Mouse (Mus musculus) forebrain, embryonic 16.5 days (tissue): ENCODE results near the gene Vmn2r99. TPM values are rescaled to one million over a fixed set of nuclear protein-coding genes. Genes with fewer than 3 reads are reported as not detected.

Experiments used
- ATAC-seq: fragments of 200-750 bp; cut with Nextera tagmentation; 2 replicates; pipeline ENCODE4 v1.8.0; 2017; ENCODE audit warnings: mild to moderate bottlenecking, moderate library complexity
- H3K27ac ChIP-seq: fragments of 300-500 bp; sonication (generic); 2 replicates; pipeline ENCODE4 v1.5.1; 2014; ENCODE audit warnings: low read length, control low read depth
- H3K27me3 ChIP-seq: fragments of 300-500 bp; sonication (generic); replicated peaks from 2 replicates; pipeline ENCODE4 v1.6.1; 2014; ENCODE audit warnings: low read length; ENCODE audit not compliant: control insufficient read depth, insufficient read depth
- H3K36me3 ChIP-seq: fragments of 300-500 bp; sonication (generic); 2 replicates; pipeline ENCODE4 v1.6.1; 2014; ENCODE audit not compliant: control insufficient read depth, insufficient read depth
- H3K4me1 ChIP-seq: fragments of 300-500 bp; sonication (generic); replicated peaks from 2 replicates; pipeline ENCODE4 v1.6.1; 2014; ENCODE audit warnings: low read length; ENCODE audit not compliant: control insufficient read depth, insufficient read depth
- H3K4me2 ChIP-seq: fragments of 300-500 bp; sonication (generic); 2 replicates; pipeline ENCODE4 v1.6.1; 2014; ENCODE audit warnings: mild to moderate bottlenecking, low read length, control low read depth
- H3K4me3 ChIP-seq: fragments of 300-500 bp; sonication (generic); replicated peaks from 2 replicates; pipeline ENCODE4 v1.5.1; 2014; ENCODE audit warnings: mild to moderate bottlenecking, low read length, control low read depth
- H3K9ac ChIP-seq: fragments of 300-500 bp; sonication (generic); replicated peaks from 2 replicates; pipeline ENCODE4 v1.6.1; 2014; ENCODE audit warnings: low read depth, low read length, control low read depth
- H3K9me3 ChIP-seq: fragments of 300-500 bp; sonication (generic); 2 replicates; pipeline ENCODE4 v1.6.1; 2016; ENCODE audit warnings: low read length; ENCODE audit not compliant: control insufficient read depth
- WGBS: fragments of 180-500 bp; shearing (Covaris S2); extraction: QIAGEN DNeasy Blood & Tissue Kit; methylation state at CpG from one replicate; pipeline ENCODE4 v1.1.7; 2014; 5-methylcytosine and 5-hydroxymethylcytosine counted together
- polyA plus RNA-seq: library from polyadenylated mRNA; unstranded; fragments of >200 nt; fragmentation: Nextera tagmentation; extraction: Ambion mirVana; gene quantifications from 2 replicates; pipeline ENCODE4 v1.2.1, GENCODE M21; 2015

Vmn2r99 gene
- not detected in 2 replicates for polyA plus RNA-seq

GRCm38 (mm10) chr17:19361649-19362048 is at the start of gene Vmn2r99:
Gene Vmn2r99 (plus strand): TSS chr17:19361949.
- H3K27ac ChIP-seq = no peak within 1 kb of the TSS
- H3K4me3 ChIP-seq = no peak within 1 kb of the TSS
- no peak for ATAC-seq

DNA sequence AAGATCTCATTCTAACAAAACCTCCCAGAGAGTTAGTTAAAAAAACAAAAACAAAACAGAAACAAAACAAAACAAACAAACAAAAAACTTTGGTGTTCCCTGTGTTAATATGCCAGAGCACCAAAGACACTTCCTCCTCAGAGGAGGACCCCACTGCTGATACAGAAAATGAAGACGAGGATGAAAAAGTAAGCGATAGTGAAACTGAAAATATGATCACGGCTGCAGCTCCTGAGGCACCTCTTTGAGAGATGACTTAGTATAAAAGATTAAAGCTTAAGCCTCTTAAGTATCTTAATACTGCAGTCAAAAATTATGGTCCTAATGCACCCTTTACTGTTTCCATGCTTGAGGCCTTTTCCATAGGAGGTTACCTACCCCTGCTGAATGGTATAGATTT is 75.9 kb downstream of the Vmn2r99 start:
- 95% methylated on average over 3 of the region's 3 CpGs for WGBS
- Histone ChIP-seq H3K36me3 (no peaks in the 10 kb centered on the region), H3K4me3 (no peak overlapping the region), H3K27ac (no peak overlapping the region), H3K4me1 (no peaks in the 10 kb centered on the region), H3K9me3 (peaks cover 9% of the 10 kb centered on the region), H3K4me2 (no peak overlapping the region), H3K9ac (no peak overlapping the region), H3K27me3 (no peaks in the 10 kb centered on the region)
- no peak for ATAC-seq

More at GRCm38 (mm10) chr17:19361649-19362048, at the start of gene Vmn2r99:
- Histone ChIP-seq H3K27me3 (no peaks in the 10 kb centered on the region), H3K36me3 (no peaks in the 10 kb centered on the region), H3K4me2 (no peak within 1 kb of the TSS), H3K9me3 (no peaks in the 10 kb centered on the region), H3K4me1 (no peaks in the 10 kb centered on the region), H3K9ac (no peak within 1 kb of the TSS)

GRCm38 (mm10) chr17:19444932-19445331 is 83.2 kb downstream of the Vmn2r99 start:
- H3K4me1 ChIP-seq = no peaks in the 10 kb centered on the region
- no peak overlapping the region for H3K9ac ChIP-seq
- H3K36me3 ChIP-seq = no peaks in the 10 kb centered on the region
- no peak overlapping the region for H3K4me2 ChIP-seq
- H3K27ac ChIP-seq = no peak overlapping the region
- no peaks in the 10 kb centered on the region for H3K27me3 ChIP-seq
- 95% methylated on average over 1 of the region's 1 CpGs for WGBS
- H3K9me3 ChIP-seq = peaks cover 10% of the 10 kb centered on the region
- no peak overlapping the region for H3K4me3 ChIP-seq
- ATAC-seq = no peak

Other genes with a start within 250 kb of the Vmn2r99 start
- gene Vmn2r100, start 142.8 kb downstream of the Vmn2r99 start, polyA plus RNA-seq = not detected in 2 replicates
- gene Vmn2r101, start 215.3 kb downstream of the Vmn2r99 start, polyA plus RNA-seq = not detected in 2 replicates